Mouse (Mus musculus): ENCODE data around the gene Ankrd44.

The Ankrd44 gene

DNA sequence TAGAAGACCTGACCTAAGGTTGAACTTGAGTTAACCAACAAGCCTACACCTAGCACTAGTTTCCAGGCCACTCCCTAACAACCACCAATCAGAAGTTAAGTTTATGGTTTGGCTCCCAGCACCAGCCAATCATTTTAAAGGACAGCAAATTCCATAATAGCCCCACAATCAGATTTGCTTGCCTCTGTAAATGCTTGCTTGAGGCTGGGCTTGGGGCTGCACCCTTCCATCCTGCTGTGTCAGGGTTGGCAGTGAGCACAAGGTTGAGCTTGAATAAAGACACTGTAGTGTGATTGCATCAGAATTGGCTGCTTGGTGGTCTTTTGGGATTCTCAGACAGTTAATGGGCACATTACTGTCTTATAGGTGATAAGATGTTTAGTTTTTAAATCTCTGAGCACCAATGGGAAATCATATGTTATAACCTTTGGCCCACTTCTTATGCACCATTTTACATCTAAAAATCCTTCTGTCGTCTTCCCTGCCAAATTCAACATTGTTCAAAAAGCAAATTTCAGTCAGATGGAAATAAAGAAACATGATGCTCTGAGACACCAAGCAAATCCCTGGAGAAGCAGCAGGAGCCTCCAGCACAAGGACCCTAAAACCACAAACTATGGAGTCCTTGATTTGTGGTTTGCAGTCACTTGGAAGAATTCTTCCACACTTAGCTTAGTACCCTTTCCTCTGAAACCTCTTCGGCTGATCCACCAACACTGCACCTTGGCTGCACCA is 119.9 kb downstream of the Ankrd44 start:
- no peak for DNase-seq

GRCm38 (mm10) chr1:54804406-54804805 is 121.8 kb downstream of the Ankrd44 start:
- no peak for DNase-seq

GRCm38 (mm10) chr1:54802703-54803102 is 123.5 kb downstream of the Ankrd44 start:
- no peak for DNase-seq

GRCm38 (mm10) chr1:54801256-54801655 is 124.9 kb downstream of the Ankrd44 start:
- DNase-seq: no peak

DNA sequence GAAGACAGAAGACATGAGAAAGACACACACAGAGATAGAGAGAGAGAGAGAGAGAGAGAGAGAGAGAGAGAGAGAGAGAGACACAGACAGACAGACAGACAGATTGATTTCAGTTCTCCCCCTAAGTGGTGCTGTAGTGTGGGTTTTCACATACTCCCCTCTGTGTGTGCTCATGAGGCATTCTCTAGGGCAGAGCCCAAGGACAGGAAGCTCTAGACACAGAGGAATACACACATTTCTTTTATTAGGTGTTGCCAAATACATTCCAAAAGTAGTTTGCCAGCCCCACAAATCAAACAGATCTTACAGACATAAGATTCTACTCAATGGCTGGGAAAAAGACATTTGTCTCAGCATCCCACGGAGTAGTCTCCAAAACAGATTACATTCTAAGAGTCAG is 126.8 kb downstream of the Ankrd44 start:
- no peak for DNase-seq

- no peak for DNase-seq
These were observed 127.8 kb downstream of the Ankrd44 start for GRCm38 (mm10) chr1:54798415-54798814.

DNA sequence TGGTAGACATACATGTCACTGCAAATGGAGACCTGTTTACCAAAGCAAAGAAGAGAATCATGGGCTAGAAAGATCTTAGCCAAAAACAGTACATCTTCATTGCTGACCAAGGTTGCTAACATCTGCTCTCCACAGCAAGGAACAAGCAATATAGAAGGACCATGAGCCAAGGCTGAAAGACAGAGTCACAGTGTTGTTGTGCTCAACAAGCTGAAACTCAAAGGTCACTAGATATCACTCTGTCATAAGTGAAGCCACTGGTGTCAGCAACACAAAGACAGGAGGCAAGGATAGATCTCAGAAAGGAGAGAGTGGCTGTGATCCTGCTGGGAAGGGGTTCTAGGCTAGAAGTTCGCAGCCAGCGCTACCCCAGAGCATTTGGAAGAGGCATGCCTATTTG is 131.5 kb downstream of the Ankrd44 start:
- DNase-seq: no peak

GRCm38 (mm10) chr1:54791406-54791805 is 134.8 kb downstream of the Ankrd44 start:
- DNase-seq: no peak

DNA sequence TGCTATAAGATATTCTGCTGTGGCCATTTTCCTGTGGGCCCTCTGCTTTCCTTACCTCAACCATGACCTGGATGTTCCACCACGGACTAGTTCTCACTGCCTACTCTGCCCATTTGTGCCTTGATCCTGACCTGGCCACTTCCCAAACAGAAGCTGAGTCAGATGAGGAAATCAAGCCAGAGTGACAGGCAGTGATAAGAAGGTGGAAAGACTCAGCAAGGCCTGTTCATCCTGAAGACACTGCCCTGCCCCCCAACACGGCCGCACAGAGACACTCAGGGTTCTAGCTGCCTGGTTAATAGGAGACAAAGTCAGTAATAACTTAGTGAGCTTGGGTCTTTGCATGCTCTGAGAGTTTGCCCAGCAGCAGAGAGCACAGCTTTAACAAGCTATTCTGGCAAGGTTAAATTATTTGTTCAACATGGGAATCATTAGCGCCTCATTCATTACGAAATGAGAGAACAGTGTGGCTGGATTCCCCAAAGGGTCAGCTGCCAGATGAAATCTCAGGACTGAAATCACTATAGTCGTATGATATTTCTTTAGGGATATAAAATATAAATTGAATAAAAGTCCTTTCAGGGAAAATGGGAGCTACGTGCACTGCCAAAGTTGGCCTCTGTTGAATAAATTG is 136.7 kb downstream of the Ankrd44 start:
- DNase-seq: no peak

DNA sequence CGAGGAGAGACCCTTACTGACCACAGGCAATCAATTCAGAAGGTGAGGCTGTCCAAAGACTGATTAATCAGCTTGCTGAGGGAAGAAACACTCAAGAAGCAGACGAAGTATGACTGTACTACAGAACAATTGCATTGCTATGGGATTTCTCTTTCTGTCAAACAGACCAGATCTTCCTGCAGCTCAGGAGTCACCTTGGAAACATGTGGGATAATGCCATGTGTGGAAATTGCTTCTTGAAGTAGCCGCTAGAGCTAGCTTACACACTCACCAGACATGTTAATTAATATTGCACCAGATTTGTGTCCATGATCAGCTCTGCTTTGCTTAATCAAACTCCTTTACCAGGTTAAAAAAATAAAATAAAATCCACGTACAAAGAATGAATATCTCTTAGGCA is 137.8 kb downstream of the Ankrd44 start:
- DNase-seq: no peak

- no peak for DNase-seq
These were observed 148.0 kb downstream of the Ankrd44 start for GRCm38 (mm10) chr1:54778151-54778550.

DNA sequence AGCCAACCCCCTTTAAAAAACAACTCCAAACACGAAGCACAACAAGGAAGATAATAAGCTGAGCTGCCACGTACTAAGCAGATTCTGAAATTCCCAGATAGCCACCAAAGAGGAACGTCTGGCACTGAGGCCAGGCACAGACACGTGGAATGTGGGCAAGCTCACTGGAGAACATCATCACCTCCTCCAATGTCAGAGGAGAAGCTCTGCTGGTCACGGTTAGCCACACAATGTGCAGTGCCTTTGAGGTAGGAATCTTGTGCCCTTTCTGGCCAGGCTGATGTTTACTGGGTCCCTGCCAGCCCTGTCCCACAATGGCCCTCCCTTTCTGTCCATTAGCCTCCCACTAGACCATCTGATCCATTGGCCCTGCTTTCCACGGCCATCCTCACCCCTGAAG is 149.1 kb downstream of the Ankrd44 start:
- no peak for DNase-seq

GRCm38 (mm10) chr1:54776116-54776515 is 150.1 kb downstream of the Ankrd44 start:
- no peak for DNase-seq

DNA sequence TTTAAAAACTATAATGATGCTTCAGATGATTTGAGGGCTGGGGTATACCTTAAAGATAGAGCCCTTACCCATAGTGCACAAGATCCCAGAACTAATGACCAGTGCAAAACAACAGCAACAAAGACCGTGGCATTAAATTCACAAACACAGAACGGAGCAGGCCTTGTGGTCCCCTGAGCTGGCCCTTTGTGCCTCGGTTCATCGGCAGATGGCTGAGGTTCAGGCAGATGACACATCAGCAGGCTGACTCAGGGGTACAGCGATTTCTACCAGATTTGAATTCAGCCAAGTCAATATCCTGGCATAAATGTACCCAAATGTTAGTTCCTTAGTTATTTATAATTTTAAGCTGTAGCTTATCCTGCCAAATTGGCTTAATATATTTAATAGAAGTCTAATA is 153.3 kb downstream of the Ankrd44 start:
- peak in 1 of 2 experiments; percentile 14 for DNase-seq

- DNase-seq: no peak
These were observed 154.7 kb downstream of the Ankrd44 start for GRCm38 (mm10) chr1:54771471-54771870.

DNA sequence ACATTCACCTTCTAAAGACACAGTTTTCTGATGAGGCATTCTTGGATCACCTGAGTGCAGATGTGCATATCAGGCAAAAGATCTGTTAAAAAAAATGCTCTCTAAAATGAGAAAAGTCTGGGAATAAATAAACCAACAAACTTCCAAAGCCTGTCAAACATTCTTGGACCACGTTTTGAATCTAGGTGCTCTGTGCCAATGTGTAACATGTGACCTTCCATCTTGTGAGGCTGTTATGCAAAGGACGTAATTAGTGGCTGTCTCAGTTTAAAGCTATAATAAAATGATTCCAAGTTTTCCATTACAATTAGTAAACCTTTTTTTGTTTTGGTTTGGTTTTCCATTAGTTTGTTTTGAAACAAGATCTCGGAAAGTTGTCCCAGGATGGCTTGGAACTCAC is 159.0 kb downstream of the Ankrd44 start:
- DNase-seq: no peak

GRCm38 (mm10) chr1:54765632-54766238 is 160.5 kb downstream of the Ankrd44 start:
- DNase-seq: no peak

GRCm38 (mm10) chr1:54762216-54762807 is 163.9 kb downstream of the Ankrd44 start:
- DNase-seq: no peak

GRCm38 (mm10) chr1:54759841-54760240 is 166.3 kb downstream of the Ankrd44 start:
- no peak for DNase-seq

DNA sequence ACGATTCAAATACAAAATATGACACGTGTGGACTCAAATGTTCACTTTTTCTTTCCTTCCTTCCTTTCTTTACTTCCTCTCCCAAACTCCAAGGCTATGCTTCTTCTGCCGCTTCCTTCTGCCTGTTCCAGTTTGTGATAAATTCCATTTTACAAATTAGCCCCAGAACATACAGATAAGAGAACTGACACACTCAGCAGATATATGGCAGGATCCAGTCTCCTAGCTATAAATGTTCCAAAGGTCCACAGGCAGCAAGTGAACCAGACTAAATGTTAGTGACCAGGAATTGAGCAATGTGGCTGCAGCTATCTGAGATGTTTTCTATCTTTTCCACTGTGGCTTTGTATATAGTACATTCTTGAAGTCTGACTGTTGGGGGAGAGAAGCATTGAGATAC is 168.9 kb downstream of the Ankrd44 start:
- DNase-seq: no peak

DNA sequence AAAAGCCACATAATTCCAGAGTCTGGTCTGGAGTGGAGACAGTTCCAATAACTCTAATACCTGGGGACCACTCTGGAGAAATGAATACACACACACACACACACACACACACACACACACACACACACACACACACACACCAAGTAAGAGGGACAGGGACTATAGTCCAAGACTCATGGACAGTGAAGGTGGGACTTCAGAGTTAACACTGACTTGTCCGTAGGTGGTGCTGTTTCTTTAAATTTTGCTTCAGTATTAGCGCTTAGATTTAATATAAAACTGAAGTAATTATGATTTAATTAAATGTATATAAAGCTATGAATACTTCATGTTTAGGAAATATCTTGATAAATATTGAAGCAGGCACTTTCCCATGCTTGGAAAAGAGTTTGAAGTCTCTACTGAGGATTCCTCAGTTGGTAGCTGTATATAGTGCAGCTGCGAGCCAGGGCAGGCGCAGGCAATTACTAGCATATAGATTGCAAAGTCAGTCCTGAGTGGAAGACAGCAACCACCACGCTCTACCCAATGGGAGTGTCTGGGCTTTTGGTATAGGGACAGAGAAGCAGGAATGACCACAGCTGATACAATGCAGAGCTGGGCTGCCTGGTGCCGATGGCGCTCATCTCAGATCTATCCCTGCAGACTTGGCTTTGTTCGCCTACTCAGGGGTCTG is 170.4 kb downstream of the Ankrd44 start:
- no peak for DNase-seq

DNA sequence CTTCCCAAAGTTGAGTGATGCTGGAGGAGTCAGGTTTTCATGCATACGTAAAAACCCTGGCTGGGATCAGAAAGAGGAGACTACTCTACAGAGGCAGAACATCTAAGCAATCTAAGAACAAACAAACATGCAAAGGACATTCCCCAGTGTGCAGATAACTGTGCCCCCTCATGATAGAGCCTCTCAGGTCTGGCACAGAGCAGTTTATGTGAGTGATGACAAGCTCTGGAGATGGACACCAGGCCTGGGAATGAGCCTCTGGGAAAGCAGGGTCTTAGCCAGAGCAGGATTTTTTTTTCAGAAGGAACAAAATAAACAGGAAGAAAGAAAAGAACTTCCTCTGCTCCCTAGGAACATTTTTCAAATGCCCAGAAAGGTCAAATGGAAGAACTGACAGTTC is 176.2 kb downstream of the Ankrd44 start:
- no peak for DNase-seq

- DNase-seq: no peak
These were observed 176.7 kb downstream of the Ankrd44 start for GRCm38 (mm10) chr1:54749516-54749915.
